Mouse (Mus musculus) liver, adult (tissue): Measurements from ENCODE around the gene Dtnbp1.

Source experiments
- GATA4 ChIP-seq: IDR thresholded peaks from 2 replicates; pipeline ENCODE4 v1.6.1; 2014; ENCODE audit warnings: mild to moderate bottlenecking, low read length; ENCODE audit not compliant: insufficient replicate concordance

Dtnbp1 gene

GRCm38 (mm10) chr13:45001911-45002615 is at the start of gene Dtnbp1:
Gene Dtnbp1 (minus strand): TSS chr13:45002147.
- TF ChIP-seq GATA4, result no peak

GRCm38 (mm10) chr13:45049261-45050020 is 47.5 kb upstream of the Dtnbp1 start:
- TF ChIP-seq GATA4, result no peak

- no peak for TF ChIP-seq GATA4
These were observed 41.5 kb upstream of the Dtnbp1 start for GRCm38 (mm10) chr13:45043466-45043865.

GRCm38 (mm10) chr13:45040741-45041140 is 38.8 kb upstream of the Dtnbp1 start:
- TF ChIP-seq GATA4, result no peak

- no peak for TF ChIP-seq GATA4
These were observed 38.2 kb upstream of the Dtnbp1 start for GRCm38 (mm10) chr13:45040195-45040594.

GRCm38 (mm10) chr13:45036417-45036816 is 34.5 kb upstream of the Dtnbp1 start:
- TF ChIP-seq GATA4, result no peak

- no peak for TF ChIP-seq GATA4
These were observed 32.8 kb upstream of the Dtnbp1 start for GRCm38 (mm10) chr13:45034759-45035158.

GRCm38 (mm10) chr13:45033360-45033759 is 31.4 kb upstream of the Dtnbp1 start:
- TF ChIP-seq GATA4, result no peak

GRCm38 (mm10) chr13:45032484-45032883 is 30.5 kb upstream of the Dtnbp1 start:
- no peak for TF ChIP-seq GATA4

GRCm38 (mm10) chr13:45031748-45032147 is 29.8 kb upstream of the Dtnbp1 start:
- TF ChIP-seq GATA4, result no peak

- no peak for TF ChIP-seq GATA4
These were observed 29.4 kb upstream of the Dtnbp1 start for GRCm38 (mm10) chr13:45031314-45031713.

GRCm38 (mm10) chr13:45030830-45031229 is 28.9 kb upstream of the Dtnbp1 start:
- no peak for TF ChIP-seq GATA4

GRCm38 (mm10) chr13:45029791-45030190 is 27.8 kb upstream of the Dtnbp1 start:
- no peak for TF ChIP-seq GATA4

GRCm38 (mm10) chr13:45026291-45026690 is 24.3 kb upstream of the Dtnbp1 start:
- no peak for TF ChIP-seq GATA4

- TF ChIP-seq GATA4, result no peak
These were observed 22.9 kb upstream of the Dtnbp1 start for GRCm38 (mm10) chr13:45024821-45025220.
